Comparison of ENCODE assay signal across 9 mouse cellular contexts in the genomic region with DNA sequence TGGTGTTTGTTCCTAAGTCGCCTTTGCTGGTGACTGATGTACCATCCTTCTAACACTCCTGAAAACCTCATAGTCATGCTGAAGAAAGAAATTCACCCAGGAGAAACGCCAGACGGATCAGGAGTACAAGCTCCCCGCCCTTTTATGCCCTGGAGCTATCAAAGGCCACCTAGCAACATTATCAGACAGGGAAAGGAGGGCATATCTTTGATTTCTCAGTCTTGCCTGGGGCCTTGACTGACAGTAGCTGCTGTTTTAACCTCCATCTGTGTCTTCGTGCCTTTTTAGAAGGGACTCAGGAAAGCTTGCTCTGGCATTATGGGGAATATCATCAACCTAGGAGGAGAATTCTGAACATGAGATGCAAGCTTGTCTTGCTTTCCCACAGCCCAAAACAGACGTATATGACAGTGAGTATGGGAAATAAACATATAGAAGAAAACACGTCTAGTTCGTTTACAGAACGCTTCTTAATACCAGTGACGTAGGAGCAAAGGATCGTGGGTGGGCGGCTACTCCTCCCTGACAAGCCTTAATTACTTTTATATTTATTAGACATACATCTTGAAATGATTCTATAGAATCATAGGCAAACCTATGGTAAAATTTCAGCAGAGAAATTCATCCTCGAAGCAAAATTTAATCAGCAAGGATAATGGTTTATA. TPM values are rescaled to one million over a fixed set of nuclear protein-coding genes. Genes with fewer than 3 reads are reported as not detected.
A peak's percentile ranks its signal among the peaks of the same experiment; 100 is the strongest.
DNase-seq lines count a peak whose midpoint lies in the region; ATAC-seq lines count a peak whose summit lies in the region.
"Had no signal": no experiment of that assay in that cellular context is flagged by ENCODE, and none has a peak within 500 bp of the region (broad histone marks: within the 10 kb centered on the region; RNA-seq: fewer than 3 reads in every experiment).

No protein-coding gene starts in this region.

- H3K9me3 ChIP-seq in kidney, embryonic 14.5 days (ENCODE audit: control insufficient read depth, low read length), result no peaks in the 10 kb centered on the region
- no peaks in the 10 kb centered on the region for H3K9me3 ChIP-seq in embryonic facial prominence, embryonic 13.5 days
- H3K9me3 ChIP-seq in intestine, embryonic 15.5 days, result no peaks in the 10 kb centered on the region
- H3K9me3 ChIP-seq in midbrain, embryonic 16.5 days (replicated peaks; ENCODE audit: control insufficient read depth, low read length, poor library complexity, severe bottlenecking), result no peaks in the 10 kb centered on the region

- peaks cover 32% of the 10 kb centered on the region for H3K4me1 ChIP-seq in kidney, embryonic 14.5 days (ENCODE audit: control insufficient read depth, insufficient read depth, low read length)
- peaks cover 46% of the 10 kb centered on the region for H3K4me1 ChIP-seq in embryonic facial prominence, embryonic 13.5 days
- H3K4me1 ChIP-seq in intestine, embryonic 15.5 days (replicated peaks), result peaks cover 24% of the 10 kb centered on the region
- peaks cover 46% of the 10 kb centered on the region for H3K4me1 ChIP-seq in midbrain, embryonic 16.5 days (ENCODE audit: control insufficient read depth, insufficient read depth, low read length)

- H3K27ac ChIP-seq in kidney, embryonic 14.5 days (ENCODE audit: low read depth, low read length), result peak overlapping the region; percentile 6; the same call in 1 of the 2 replicates
- 0 out of 2 replicates have a peak overlapping the region, but pooled peaks have one; percentile 28 for H3K27ac ChIP-seq in embryonic facial prominence, embryonic 13.5 days
- 0 out of 2 replicates have a peak overlapping the region, but pooled peaks have one; percentile 9 for H3K27ac ChIP-seq in intestine, embryonic 15.5 days
- peak overlapping the region; percentile 64 for H3K27ac ChIP-seq in midbrain, embryonic 16.5 days (ENCODE audit: low read length)

- no peak for ATAC-seq in kidney, embryonic 14.5 days (ENCODE audit: low FRiP score, low TSS enrichment)
- ATAC-seq in embryonic facial prominence, embryonic 13.5 days (ENCODE audit: insufficient number of reproducible peaks, insufficient read depth, low FRiP score, low TSS enrichment, low read depth), result no peak
- ATAC-seq in intestine, embryonic 15.5 days, result peak; percentile 55
- no peak for ATAC-seq in midbrain, embryonic 16.5 days

- H3K9ac ChIP-seq in kidney, embryonic 14.5 days (ENCODE audit: low read depth, low read length), result no peak overlapping the region
- no peak overlapping the region for H3K9ac ChIP-seq in embryonic facial prominence, embryonic 13.5 days
- H3K9ac ChIP-seq in intestine, embryonic 15.5 days, result no peak overlapping the region
- H3K9ac ChIP-seq in midbrain, embryonic 16.5 days (ENCODE audit: low read depth, low read length), result 0 out of 2 replicates have a peak overlapping the region, but pooled peaks have one; percentile 25

- WGBS in kidney, embryonic 14.5 days, result 28% methylated on average over 13 of the region's 13 CpGs
- 24% methylated on average over 13 of the region's 13 CpGs for WGBS in embryonic facial prominence, embryonic 13.5 days
- WGBS in intestine, embryonic 15.5 days, result 32% methylated on average over 13 of the region's 13 CpGs
- WGBS in midbrain, embryonic 16.5 days, result 31% methylated on average over 13 of the region's 13 CpGs

- H3K4me3 ChIP-seq in kidney, embryonic 14.5 days (ENCODE audit: low read length), result no peak overlapping the region
- no peak overlapping the region for H3K4me3 ChIP-seq in embryonic facial prominence, embryonic 13.5 days
- no peak overlapping the region for H3K4me3 ChIP-seq in intestine, embryonic 15.5 days (replicated peaks)
- no peak overlapping the region for H3K4me3 ChIP-seq in midbrain, embryonic 16.5 days (ENCODE audit: low read depth, low read length)
- H3K4me3 ChIP-seq: erythroblast, embryonic 14.5 days had no signal

- H3K4me2 ChIP-seq in kidney, embryonic 14.5 days (replicated peaks; ENCODE audit: low read depth, low read length), result peak overlapping the region; percentile 57; the same call in 1 of the 2 replicates
- peak overlapping the region; percentile 56 for H3K4me2 ChIP-seq in embryonic facial prominence, embryonic 13.5 days
- H3K4me2 ChIP-seq in intestine, embryonic 15.5 days (replicated peaks), result no peak overlapping the region
- H3K4me2 ChIP-seq in midbrain, embryonic 16.5 days (ENCODE audit: low read length), result peak overlapping the region; percentile 17

- H3K27me3 ChIP-seq in kidney, embryonic 14.5 days (ENCODE audit: control insufficient read depth, insufficient read depth, low read length), result no peaks in the 10 kb centered on the region
- H3K27me3 ChIP-seq in embryonic facial prominence, embryonic 13.5 days, result 0 out of 2 replicates have a peak, but pooled peaks cover 3% of the 10 kb centered on the region
- H3K27me3 ChIP-seq in intestine, embryonic 15.5 days (replicated peaks), result no peaks in the 10 kb centered on the region; the same call in 1 of the 2 replicates
- H3K27me3 ChIP-seq in midbrain, embryonic 16.5 days (ENCODE audit: control insufficient read depth, insufficient read depth, low read depth, low read length), result no peaks in the 10 kb centered on the region

- no peak for DNase-seq in kidney, postnatal 14 days
- no peak for DNase-seq in layer of hippocampus, postnatal 36 days
- DNase-seq in adrenal gland, adult 18-20 months (ENCODE audit: low spot score in 2 of 2), result no peak
- DNase-seq in gastrocnemius, postnatal 25 days, result no peak

- no peaks in the 10 kb centered on the region for H3K36me3 ChIP-seq in kidney, embryonic 14.5 days (ENCODE audit: control insufficient read depth, insufficient read depth, low read length)
- H3K36me3 ChIP-seq in embryonic facial prominence, embryonic 13.5 days, result no peaks in the 10 kb centered on the region
- H3K36me3 ChIP-seq in intestine, embryonic 15.5 days, result no peaks in the 10 kb centered on the region
- H3K36me3 ChIP-seq in midbrain, embryonic 16.5 days (ENCODE audit: control insufficient read depth, insufficient read depth, low read length), result no peaks in the 10 kb centered on the region

RNA-seq across cellular contexts. Expression of gene Asb4, which starts 1.1 kb away (rescaled TPM):
- polyA plus RNA-seq in kidney, embryonic 14.5 days (2014; fragmentation: Nextera tagmentation; extraction: Ambion mirVana), result 32.3 and 40.6 TPM in 2 replicates
- polyA plus RNA-seq in embryonic facial prominence, embryonic 13.5 days (2015; fragmentation: Nextera tagmentation; extraction: Ambion mirVana), result 19.6 and 23.9 TPM in 2 replicates
- polyA plus RNA-seq in intestine, embryonic 15.5 days (2015; fragmentation: Nextera tagmentation; extraction: Ambion mirVana), result 15.6 and 18.8 TPM in 2 replicates
- 17.9 and 20.6 TPM in 2 replicates for polyA plus RNA-seq in midbrain, embryonic 16.5 days (2015; fragmentation: Nextera tagmentation; extraction: Ambion mirVana)
- total RNA-seq in layer of hippocampus, postnatal 36 days (2021), result under 1 TPM; 0.50 to 0.71 TPM
- total RNA-seq in adrenal gland, adult 18-20 months (2021), result 1 to 10 TPM in 1 of 2 experiments, under 1 TPM in 1; 0.80 to 1.1 TPM
- total RNA-seq in gastrocnemius, postnatal 25 days (2021), result 10 to 100 TPM in 1 of 2 experiments, 1 to 10 TPM in 1; 6.1 to 10.6 TPM
- polyA plus RNA-seq: erythroblast, embryonic 14.5 days had no signal

Comparison
In these comparisons a context has a peak if more than half of its experiments do, and no peak if none do; other contexts are left out.
1. H3K27ac ChIP-seq: peak in every context shown above with its lines; median percentile 64 in midbrain, embryonic 16.5 days; 28 in embryonic facial prominence, embryonic 13.5 days; 9 in intestine, embryonic 15.5 days; 6 in kidney, embryonic 14.5 days.